Mouse (Mus musculus) olfactory bulb, adult 2 months (tissue): ENCODE results near the gene Olfr1226. TPM values are rescaled to one million over a fixed set of nuclear protein-coding genes. Genes with fewer than 3 reads are reported as not detected.
"Not testable (repeated sequence)": the region's sequence is repeated elsewhere in the genome, so short reads cannot be mapped to it uniquely, and the experiment has no call there.

Experiments
- H3K27ac ChIP-seq: fragments of 200-500 bp; 2 replicates; pipeline ENCODE4 v1.5.1; 2012; ENCODE audit warnings: low read depth, low read length; ENCODE audit not compliant: insufficient read depth
- H3K4me1 ChIP-seq: fragments of 200-500 bp; 2 replicates; pipeline ENCODE4 v1.6.1; 2012; ENCODE audit warnings: low read length; ENCODE audit not compliant: control insufficient read depth, insufficient read depth
- H3K4me3 ChIP-seq: fragments of 200-500 bp; 2 replicates; pipeline ENCODE4 v1.5.1; 2012; ENCODE audit warnings: mild to moderate bottlenecking, low read depth, low read length, moderate library complexity; ENCODE audit not compliant: insufficient read depth
- CTCF ChIP-seq: fragments of 200-500 bp; IDR thresholded peaks from 2 replicates; pipeline ENCODE4 v1.5.1; 2012; ENCODE audit warnings: low read depth, mild to moderate bottlenecking, low read length, moderate library complexity; ENCODE audit not compliant: insufficient read depth
- POLR2A ChIP-seq: fragments of 200-500 bp; IDR thresholded peaks from 2 replicates; pipeline ENCODE4 v1.6.1; 2012; ENCODE audit warnings: mild to moderate bottlenecking, low read depth, low read length, moderate library complexity; ENCODE audit not compliant: insufficient read depth
- WGBS: fragments of 180-500 bp; shearing (Covaris S2); methylation state at CpG from one replicate; pipeline ENCODE4 v1.1.7; 2018; 5-methylcytosine and 5-hydroxymethylcytosine counted together
- polyA plus RNA-seq: library from polyadenylated mRNA; stranded (reverse); fragments of >200 nt; gene quantifications from 2 replicates; pipeline ENCODE4 v1.2.4, GENCODE M21; 2012; ENCODE audit warnings: low replicate concordance; ENCODE audit not compliant: missing spikeins, insufficient read depth, insufficient read length

Gene Olfr1226
- polyA plus RNA-seq: not detected in 2 replicates

GRCm38 (mm10) chr2:89199948-89200347 lies at the start of gene Olfr1226:
Gene Olfr1226 (minus strand): TSS chr2:89200048.
- no peak within 1 kb of the TSS for H3K4me3 ChIP-seq
- no peaks in the 10 kb centered on the region for H3K4me1 ChIP-seq
- TF ChIP-seq CTCF: no peak
- no peak for TF ChIP-seq POLR2A
- no peak within 1 kb of the TSS for H3K27ac ChIP-seq
- WGBS: 60% methylated on average over 2 of the region's 2 CpGs

DNA sequence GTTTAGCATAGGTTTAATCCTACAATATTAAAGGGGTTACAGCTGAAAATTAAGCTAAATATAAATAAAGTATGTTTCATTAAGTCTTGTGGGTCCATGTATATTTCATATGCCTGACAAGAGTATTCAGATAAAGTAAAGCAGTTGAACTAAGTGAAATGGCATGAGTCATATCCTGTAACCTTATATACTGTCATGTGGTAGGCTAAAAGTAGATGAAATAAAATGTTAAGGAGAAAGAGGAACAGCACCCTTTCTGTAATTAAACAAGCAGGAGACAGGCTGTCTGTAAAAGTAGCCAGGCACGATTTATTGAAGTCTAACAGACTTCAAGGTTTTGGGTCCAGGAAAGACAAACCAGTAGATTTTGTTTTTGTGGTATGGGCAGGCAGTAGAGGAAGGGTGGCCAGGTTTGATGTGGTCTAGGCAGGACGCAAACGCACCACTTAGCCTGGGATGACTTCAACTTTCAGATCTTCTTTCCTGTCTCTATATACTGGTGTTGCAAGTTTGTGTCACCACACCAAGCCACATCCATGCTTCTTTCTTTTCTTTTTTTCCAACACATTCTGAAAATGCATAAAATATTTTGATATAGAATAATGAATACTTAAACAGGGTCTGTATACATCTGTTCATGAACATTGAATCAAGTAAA lies 3.4 kb downstream of the Olfr1226 start:
- H3K27ac ChIP-seq: no peak overlapping the region
- H3K4me1 ChIP-seq: no peaks in the 10 kb centered on the region
- TF ChIP-seq CTCF (no peak), POLR2A (no peak)
- no peak overlapping the region for H3K4me3 ChIP-seq
- 92% methylated on average over 3 of the region's 3 CpGs for WGBS

DNA sequence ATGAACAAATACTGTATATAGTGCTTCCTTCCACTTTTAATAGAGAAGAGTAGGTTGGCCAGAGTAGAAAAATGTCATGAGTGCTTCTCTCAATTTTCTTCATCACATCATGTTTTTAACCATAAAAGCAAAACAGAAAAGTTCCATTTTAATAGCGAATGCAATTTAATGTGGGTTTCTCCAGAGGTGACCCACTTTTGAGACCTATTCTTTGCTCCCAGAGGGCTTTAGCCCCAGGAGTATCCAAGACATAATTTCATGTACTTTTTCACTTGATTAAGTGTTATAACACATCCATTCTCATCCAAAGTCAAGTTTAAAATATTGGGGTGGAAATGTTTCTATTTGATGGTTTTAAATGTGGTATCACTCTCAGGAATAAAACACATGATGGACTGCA lies 25.3 kb downstream of the Olfr1226 start, which contains the start of gene Olfr1225:
Gene Olfr1225, minus strand, starts transcription at position 101 of the 400 bp plus-strand sequence.
- WGBS: 86% methylated on average over 1 of the region's 1 CpGs
- no peak for TF ChIP-seq POLR2A
- TF ChIP-seq CTCF: no peak
- Histone ChIP-seq H3K4me1 (no peaks in the 10 kb centered on the region), H3K27ac (no peak within 1 kb of the TSS), H3K4me3 (no peak within 1 kb of the TSS)

GRCm38 (mm10) chr2:89164711-89165110 lies 35.1 kb downstream of the Olfr1226 start:
- 88% methylated on average over 4 of the region's 4 CpGs for WGBS
- not testable (repeated sequence) for H3K27ac ChIP-seq, H3K4me1 ChIP-seq, H3K4me3 ChIP-seq

DNA sequence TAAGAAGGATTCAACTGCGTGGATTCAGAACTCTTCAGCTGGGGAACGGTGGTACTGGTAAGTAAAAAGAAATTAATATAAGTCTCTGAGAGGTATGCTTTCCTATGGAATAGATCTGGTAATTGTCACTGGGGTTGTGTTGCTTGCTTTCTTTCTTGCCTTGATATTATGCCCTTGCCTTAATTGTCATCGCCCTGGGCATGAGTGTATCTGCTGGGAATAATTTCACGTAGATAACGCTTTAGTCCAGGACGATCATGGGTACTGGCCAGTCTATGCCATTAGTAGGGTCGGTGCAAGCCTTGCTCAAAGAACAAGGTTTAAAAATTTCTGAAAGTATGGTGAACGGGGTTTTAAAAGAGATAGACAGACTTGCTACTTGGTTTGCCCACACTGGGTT lies 35.9 kb downstream of the Olfr1226 start, which contains the start of gene Olfr1224-ps1:
Gene Olfr1224-ps1, minus strand, starts transcription at position 101 of the 400 bp plus-strand sequence.
- not testable (repeated sequence) for H3K27ac ChIP-seq, H3K4me1 ChIP-seq, H3K4me3 ChIP-seq
- 94% methylated on average over 8 of the region's 8 CpGs for WGBS

GRCm38 (mm10) chr2:89151460-89151859 lies 48.4 kb downstream of the Olfr1226 start, which contains the start of gene Olfr1223:
Gene Olfr1223 (minus strand): TSS chr2:89151560.
- H3K27ac ChIP-seq: no peak within 1 kb of the TSS
- no peak within 1 kb of the TSS for H3K4me3 ChIP-seq
- TF ChIP-seq POLR2A (no peak), CTCF (no peak)
- no peaks in the 10 kb centered on the region for H3K4me1 ChIP-seq
- WGBS: 68% methylated on average over 1 of the region's 1 CpGs

Other genes with a start within 250 kb of the Olfr1226 start
- gene Olfr1212, start 246.1 kb downstream of the Olfr1226 start, polyA plus RNA-seq: not detected in 2 replicates
- gene Gm13762, start 219.8 kb downstream of the Olfr1226 start, polyA plus RNA-seq: not detected in 2 replicates
- gene Olfr1214, start 207.4 kb downstream of the Olfr1226 start, polyA plus RNA-seq: not detected in 2 replicates
- not detected in 2 replicates for gene Olfr1215, start 193.1 kb downstream of the Olfr1226 start, polyA plus RNA-seq
- gene Olfr1216, start 181.7 kb downstream of the Olfr1226 start, polyA plus RNA-seq: not detected in 2 replicates
- not detected in 2 replicates for gene Olfr1217, start 168.0 kb downstream of the Olfr1226 start, polyA plus RNA-seq
- gene Olfr1218, start 138.9 kb downstream of the Olfr1226 start, polyA plus RNA-seq: not detected in 2 replicates
- not detected in 2 replicates for gene Olfr1219, start 116.5 kb downstream of the Olfr1226 start, polyA plus RNA-seq
- not detected in 2 replicates for gene Olfr1220, start 93.2 kb downstream of the Olfr1226 start, polyA plus RNA-seq
- not detected in 2 replicates for gene Olfr1221, start 82.8 kb downstream of the Olfr1226 start, polyA plus RNA-seq
- gene Olfr1222, start 67.0 kb downstream of the Olfr1226 start, polyA plus RNA-seq: not detected in 2 replicates
- not detected in 2 replicates for gene Olfr1223, start 48.5 kb downstream of the Olfr1226 start, polyA plus RNA-seq
- not detected in 2 replicates for gene Olfr1224-ps1, start 36.0 kb downstream of the Olfr1226 start, polyA plus RNA-seq
- gene Olfr1225, start 25.4 kb downstream of the Olfr1226 start, polyA plus RNA-seq: not detected in 2 replicates
- not detected in 2 replicates for gene Olfr1228, start 54.0 kb upstream of the Olfr1226 start, polyA plus RNA-seq
- not detected in 2 replicates for gene Olfr1229, start 88.0 kb upstream of the Olfr1226 start, polyA plus RNA-seq
- gene Olfr1230, start 97.2 kb upstream of the Olfr1226 start, polyA plus RNA-seq: not detected in 2 replicates
- gene Olfr1231, start 107.0 kb upstream of the Olfr1226 start, polyA plus RNA-seq: not detected in 2 replicates
- gene Olfr1232, start 129.6 kb upstream of the Olfr1226 start, polyA plus RNA-seq: not detected in 2 replicates
- not detected in 2 replicates for gene Olfr1233, start 142.3 kb upstream of the Olfr1226 start, polyA plus RNA-seq
- gene Olfr1234, start 164.8 kb upstream of the Olfr1226 start, polyA plus RNA-seq: not detected in 2 replicates
- not detected in 2 replicates for gene Olfr1238, start 209.6 kb upstream of the Olfr1226 start, polyA plus RNA-seq
- gene Olfr1239, start 220.4 kb upstream of the Olfr1226 start, polyA plus RNA-seq: not detected in 2 replicates
- not detected in 2 replicates for gene Olfr1240, start 243.0 kb upstream of the Olfr1226 start, polyA plus RNA-seq